Mouse (Mus musculus) kidney, embryonic 14.5 days (tissue): ENCODE results near the gene Slf2. TPM values are rescaled to one million over a fixed set of nuclear protein-coding genes. Genes with fewer than 3 reads are reported as not detected.
A peak's percentile ranks its signal among the peaks of the same experiment; 100 is the strongest.

Experiments used
- ATAC-seq: fragments of 200-750 bp; cut with Nextera tagmentation; 2 replicates; pipeline ENCODE4 v1.8.0; 2017; ENCODE audit warnings: moderate number of reproducible peaks, mild to moderate bottlenecking, moderate TSS enrichment, moderate library complexity; ENCODE audit not compliant: low FRiP score, low TSS enrichment
- H3K27ac ChIP-seq: fragments of 300-500 bp; sonication (generic); 2 replicates; pipeline ENCODE4 v1.5.1; 2014; ENCODE audit warnings: low read depth, mild to moderate bottlenecking, low read length, moderate library complexity, mixed read lengths
- H3K27me3 ChIP-seq: fragments of 300-500 bp; sonication (generic); 2 replicates; pipeline ENCODE4 v1.6.1; 2014; ENCODE audit warnings: mild to moderate bottlenecking, low read length; ENCODE audit not compliant: control insufficient read depth, insufficient read depth
- H3K36me3 ChIP-seq: fragments of 300-500 bp; sonication (generic); 2 replicates; pipeline ENCODE4 v1.6.1; 2014; ENCODE audit warnings: low read length, mixed read lengths; ENCODE audit not compliant: control insufficient read depth, insufficient read depth
- H3K4me1 ChIP-seq: fragments of 300-500 bp; sonication (generic); 2 replicates; pipeline ENCODE4 v1.6.1; 2014; ENCODE audit warnings: low read length, mixed read lengths; ENCODE audit not compliant: control insufficient read depth, insufficient read depth
- H3K4me2 ChIP-seq: fragments of 300-500 bp; sonication (generic); replicated peaks from 2 replicates; pipeline ENCODE4 v1.6.1; 2014; ENCODE audit warnings: low read depth, mild to moderate bottlenecking, low read length
- H3K4me3 ChIP-seq: fragments of 300-500 bp; sonication (generic); 2 replicates; pipeline ENCODE4 v1.5.1; 2014; ENCODE audit warnings: mild to moderate bottlenecking, low read length
- H3K9ac ChIP-seq: fragments of 300-500 bp; sonication (generic); 2 replicates; pipeline ENCODE4 v1.6.1; 2014; ENCODE audit warnings: low read depth, mild to moderate bottlenecking, low read length, moderate library complexity
- H3K9me3 ChIP-seq: fragments of 300-500 bp; sonication (generic); 2 replicates; pipeline ENCODE4 v1.6.1; 2016; ENCODE audit warnings: low read length; ENCODE audit not compliant: control insufficient read depth
- WGBS: fragments of 180-500 bp; shearing (Covaris S2); extraction: QIAGEN DNeasy Blood & Tissue Kit; methylation state at CpG from one replicate; pipeline ENCODE4 v1.1.7; 2014; 5-methylcytosine and 5-hydroxymethylcytosine counted together
- polyA plus RNA-seq: library from polyadenylated mRNA; unstranded; fragments of >200 nt; fragmentation: Nextera tagmentation; extraction: Ambion mirVana; gene quantifications from 2 replicates; pipeline ENCODE4 v1.2.1, GENCODE M21; 2014

The Slf2 gene
- polyA plus RNA-seq, 1 experiment from 2014 or later, result 60.0 TPM

GRCm38 (mm10) chr19:45023993-45024392, 93.0 kb downstream of the Slf2 start:
- Histone ChIP-seq H3K27me3 (no peaks in the 10 kb centered on the region), H3K4me2 (no peak overlapping the region), H3K9me3 (no peaks in the 10 kb centered on the region), H3K36me3 (peaks cover 65% of the 10 kb centered on the region), H3K9ac (no peak overlapping the region), H3K27ac (no peak overlapping the region), H3K4me3 (no peak overlapping the region), H3K4me1 (peaks cover 34% of the 10 kb centered on the region)
- ATAC-seq, result no peak; the same call in 1 of the 2 replicates
- 79% methylated on average over 11 of the region's 11 CpGs for WGBS

GRCm38 (mm10) chr19:45024775-45025174, 93.8 kb downstream of the Slf2 start:
- ATAC-seq, result no peak
- Histone ChIP-seq H3K4me1 (peaks cover 26% of the 10 kb centered on the region), H3K27me3 (no peaks in the 10 kb centered on the region), H3K4me3 (no peak overlapping the region), H3K9ac (no peak overlapping the region), H3K36me3 (peaks cover 65% of the 10 kb centered on the region), H3K9me3 (no peaks in the 10 kb centered on the region), H3K27ac (no peak overlapping the region), H3K4me2 (no peak overlapping the region)
- WGBS, result 79% methylated on average over 20 of the region's 20 CpGs

- ATAC-seq, result no peak
- Histone ChIP-seq H3K4me3 (no peak overlapping the region), H3K27ac (no peak overlapping the region), H3K4me2 (no peak overlapping the region), H3K27me3 (no peaks in the 10 kb centered on the region), H3K4me1 (peaks cover 22% of the 10 kb centered on the region), H3K9ac (no peak overlapping the region), H3K9me3 (no peaks in the 10 kb centered on the region), H3K36me3 (peaks cover 64% of the 10 kb centered on the region)
- WGBS, result 94% methylated on average over 28 of the region's 37 CpGs
Measured at GRCm38 (mm10) chr19:45025937-45026568, 95.1 kb downstream of the Slf2 start.

GRCm38 (mm10) chr19:45026958-45027670, 96.2 kb downstream of the Slf2 start:
- Histone ChIP-seq H3K9ac (no peak overlapping the region), H3K4me1 (peaks cover 13% of the 10 kb centered on the region; the same call in 1 of the 2 replicates), H3K4me3 (no peak overlapping the region), H3K36me3 (peaks cover 53% of the 10 kb centered on the region), H3K27ac (no peak overlapping the region), H3K4me2 (no peak overlapping the region), H3K27me3 (no peaks in the 10 kb centered on the region), H3K9me3 (no peaks in the 10 kb centered on the region)
- 71% methylated on average over 6 of the region's 6 CpGs for WGBS
- ATAC-seq, result no peak

GRCm38 (mm10) chr19:45027848-45028247, 96.9 kb downstream of the Slf2 start:
- Histone ChIP-seq H3K4me3 (no peak overlapping the region), H3K9ac (no peak overlapping the region), H3K27ac (no peak overlapping the region), H3K27me3 (no peaks in the 10 kb centered on the region), H3K4me1 (peaks cover 13% of the 10 kb centered on the region; the same call in 1 of the 2 replicates), H3K4me2 (no peak overlapping the region), H3K9me3 (no peaks in the 10 kb centered on the region), H3K36me3 (peaks cover 46% of the 10 kb centered on the region)
- WGBS, result 92% methylated on average over 6 of the region's 6 CpGs
- no peak for ATAC-seq

GRCm38 (mm10) chr19:45028746-45029145, 97.8 kb downstream of the Slf2 start:
- no peak for ATAC-seq
- Histone ChIP-seq H3K36me3 (peaks cover 41% of the 10 kb centered on the region), H3K27me3 (no peaks in the 10 kb centered on the region)

GRCm38 (mm10) chr19:45029571-45029970, 98.6 kb downstream of the Slf2 start:
- H3K9me3 ChIP-seq, result no peaks in the 10 kb centered on the region
- H3K27ac ChIP-seq, result no peak overlapping the region
- peaks cover 35% of the 10 kb centered on the region for H3K36me3 ChIP-seq
- H3K4me2 ChIP-seq, result no peak overlapping the region
- no peak overlapping the region for H3K9ac ChIP-seq
- no peaks in the 10 kb centered on the region for H3K27me3 ChIP-seq
- H3K4me3 ChIP-seq, result no peak overlapping the region
- peaks cover 8% of the 10 kb centered on the region; the same call in 1 of the 2 replicates for H3K4me1 ChIP-seq
- ATAC-seq, result no peak
- WGBS, result 55% methylated on average over 9 of the region's 9 CpGs

More at GRCm38 (mm10) chr19:45028746-45029145, 97.8 kb downstream of the Slf2 start:
- Histone ChIP-seq H3K4me2 (no peak overlapping the region), H3K4me1 (peaks cover 12% of the 10 kb centered on the region; the same call in 1 of the 2 replicates), H3K4me3 (no peak overlapping the region), H3K9me3 (no peaks in the 10 kb centered on the region), H3K27ac (no peak overlapping the region), H3K9ac (no peak overlapping the region)
- WGBS, result 70% methylated on average over 19 of the region's 19 CpGs

GRCm38 (mm10) chr19:45030111-45030510, 99.2 kb downstream of the Slf2 start:
- no peak overlapping the region for H3K4me2 ChIP-seq
- no peaks in the 10 kb centered on the region for H3K9me3 ChIP-seq
- 41% methylated on average over 8 of the region's 8 CpGs for WGBS
- H3K36me3 ChIP-seq, result peaks cover 30% of the 10 kb centered on the region
- H3K4me1 ChIP-seq, result peaks cover 8% of the 10 kb centered on the region; the same call in 1 of the 2 replicates
- H3K9ac ChIP-seq, result no peak overlapping the region
- peak; percentile 26; the same call in 1 of the 2 replicates for ATAC-seq
- no peaks in the 10 kb centered on the region for H3K27me3 ChIP-seq
- H3K27ac ChIP-seq, result no peak overlapping the region
- H3K4me3 ChIP-seq, result no peak overlapping the region
